Mouse (Mus musculus): ENCODE measurements around the gene 4931409K22Rik. TPM values are rescaled to one million over a fixed set of nuclear protein-coding genes. Genes with fewer than 3 reads are reported as not detected.

4931409K22Rik gene
- 0.14 TPM in 1 of 2 replicates, not detected in the other for polyA plus RNA-seq (2014; fragmentation: Nextera tagmentation; extraction: Ambion mirVana)

- no peak for ATAC-seq (ENCODE audit: low FRiP score)
- DNase-seq (ENCODE audit: low spot score), result no peak
- Histone ChIP-seq H3K27ac (ENCODE audit: low read depth, low read length) (no peak within 1 kb of the TSS), H3K36me3 (ENCODE audit: control insufficient read depth, insufficient read depth, low read length) (no peaks in the 10 kb centered on the region), H3K4me1 (replicated peaks; ENCODE audit: control insufficient read depth, insufficient read depth, low read length) (no peaks in the 10 kb centered on the region), H3K27me3 (ENCODE audit: control insufficient read depth, insufficient read depth, low read length) (no peaks in the 10 kb centered on the region), H3K4me3 (ENCODE audit: low read depth, low read length) (no peak within 1 kb of the TSS), H3K9ac (ENCODE audit: low read depth, low read length) (no peak within 1 kb of the TSS), H3K9me3 (ENCODE audit: control insufficient read depth, low read length) (no peaks in the 10 kb centered on the region), H3K4me2 (replicated peaks; ENCODE audit: low read depth, low read length) (no peak within 1 kb of the TSS)
- WGBS, result 78% methylated on average over 2 of the region's 2 CpGs
Measured at GRCm38 (mm10) chr5:24556709-24557108, at the start of gene 4931409K22Rik. Gene 4931409K22Rik, minus strand, starts transcription at chr5:24556809.

- ATAC-seq (ENCODE audit: low FRiP score) (no peak), DNase-seq (ENCODE audit: low spot score) (no peak)
- WGBS, result 15% methylated on average over 14 of the region's 14 CpGs
- Histone ChIP-seq H3K27me3 (ENCODE audit: control insufficient read depth, insufficient read depth, low read length) (no peaks in the 10 kb centered on the region), H3K27ac (ENCODE audit: low read depth, low read length) (peak overlapping the region; percentile 97), H3K4me1 (replicated peaks; ENCODE audit: control insufficient read depth, insufficient read depth, low read length) (peaks cover 28% of the 10 kb centered on the region), H3K9ac (ENCODE audit: low read depth, low read length) (peak overlapping the region; percentile 81), H3K9me3 (ENCODE audit: control insufficient read depth, low read length) (no peaks in the 10 kb centered on the region), H3K36me3 (ENCODE audit: control insufficient read depth, insufficient read depth, low read length) (no peaks in the 10 kb centered on the region), H3K4me2 (replicated peaks; ENCODE audit: low read depth, low read length) (peak overlapping the region; percentile 56), H3K4me3 (ENCODE audit: low read depth, low read length) (peak overlapping the region; percentile 46; the same call in 1 of the 2 replicates)
Measured at GRCm38 (mm10) chr5:24605980-24606665, 49.5 kb upstream of the 4931409K22Rik start.

- WGBS, result 9% methylated on average over 6 of the region's 6 CpGs
Measured at GRCm38 (mm10) chr5:24605321-24605979, 48.8 kb upstream of the 4931409K22Rik start.

GRCm38 (mm10) chr5:24604656-24605100 lies 48.1 kb upstream of the 4931409K22Rik start:
- 0% methylated on average over 45 of the region's 46 CpGs for WGBS

More at GRCm38 (mm10) chr5:24605321-24605979, 48.8 kb upstream of the 4931409K22Rik start:
- Histone ChIP-seq H3K4me2 (replicated peaks; ENCODE audit: low read depth, low read length) (peak overlapping the region; percentile 56), H3K36me3 (ENCODE audit: control insufficient read depth, insufficient read depth, low read length) (no peaks in the 10 kb centered on the region), H3K9ac (ENCODE audit: low read depth, low read length) (peak overlapping the region; percentile 81), H3K27me3 (ENCODE audit: control insufficient read depth, insufficient read depth, low read length) (0 out of 2 replicates have a peak, but pooled peaks cover 2% of the 10 kb centered on the region), H3K9me3 (ENCODE audit: control insufficient read depth, low read length) (no peaks in the 10 kb centered on the region), H3K4me1 (replicated peaks; ENCODE audit: control insufficient read depth, insufficient read depth, low read length) (peaks cover 33% of the 10 kb centered on the region), H3K4me3 (ENCODE audit: low read depth, low read length) (peak overlapping the region; percentile 46), H3K27ac (ENCODE audit: low read depth, low read length) (peak overlapping the region; percentile 97)
- no peak for ATAC-seq (ENCODE audit: low FRiP score)
- peak; percentile 61 for DNase-seq (ENCODE audit: low spot score)

GRCm38 (mm10) chr5:24604080-24604655 lies 47.6 kb upstream of the 4931409K22Rik start:
- peaks cover 33% of the 10 kb centered on the region for H3K4me1 ChIP-seq (replicated peaks; ENCODE audit: control insufficient read depth, insufficient read depth, low read length)
- peak overlapping the region; percentile 97 for H3K27ac ChIP-seq (ENCODE audit: low read depth, low read length)
- no peaks in the 10 kb centered on the region for H3K36me3 ChIP-seq (ENCODE audit: control insufficient read depth, insufficient read depth, low read length)
- WGBS, result 16% methylated on average over 12 of the region's 12 CpGs
- DNase-seq (ENCODE audit: low spot score), result no peak
- no peaks in the 10 kb centered on the region for H3K9me3 ChIP-seq (ENCODE audit: control insufficient read depth, low read length)
- H3K4me3 ChIP-seq (ENCODE audit: low read depth, low read length), result peak overlapping the region; percentile 46
- peak; percentile 18; the same call in 1 of the 2 replicates for ATAC-seq (ENCODE audit: low FRiP score)
- peak overlapping the region; percentile 56 for H3K4me2 ChIP-seq (replicated peaks; ENCODE audit: low read depth, low read length)
- H3K27me3 ChIP-seq (ENCODE audit: control insufficient read depth, insufficient read depth, low read length), result peaks cover 7% of the 10 kb centered on the region; the same call in 1 of the 2 replicates
- peak overlapping the region; percentile 81 for H3K9ac ChIP-seq (ENCODE audit: low read depth, low read length)

More at GRCm38 (mm10) chr5:24604656-24605100, 48.1 kb upstream of the 4931409K22Rik start:
- peak overlapping the region; percentile 81 for H3K9ac ChIP-seq (ENCODE audit: low read depth, low read length)
- H3K27me3 ChIP-seq (ENCODE audit: control insufficient read depth, insufficient read depth, low read length), result peaks cover 5% of the 10 kb centered on the region; the same call in 1 of the 2 replicates
- no peaks in the 10 kb centered on the region for H3K36me3 ChIP-seq (ENCODE audit: control insufficient read depth, insufficient read depth, low read length)
- DNase-seq (ENCODE audit: low spot score) (peak; percentile 91), ATAC-seq (ENCODE audit: low FRiP score) (peak; percentile 80)
- peak overlapping the region; percentile 46 for H3K4me3 ChIP-seq (ENCODE audit: low read depth, low read length)
- peak overlapping the region; percentile 97 for H3K27ac ChIP-seq (ENCODE audit: low read depth, low read length)
- peaks cover 33% of the 10 kb centered on the region for H3K4me1 ChIP-seq (replicated peaks; ENCODE audit: control insufficient read depth, insufficient read depth, low read length)
- H3K4me2 ChIP-seq (replicated peaks; ENCODE audit: low read depth, low read length), result peak overlapping the region; percentile 56
- H3K9me3 ChIP-seq (ENCODE audit: control insufficient read depth, low read length), result no peaks in the 10 kb centered on the region

- peak overlapping the region; percentile 95 for H3K4me2 ChIP-seq (replicated peaks; ENCODE audit: low read depth, low read length)
- no peak for DNase-seq (ENCODE audit: low spot score)
- no peaks in the 10 kb centered on the region for H3K9me3 ChIP-seq (ENCODE audit: control insufficient read depth, low read length)
- no peaks in the 10 kb centered on the region for H3K36me3 ChIP-seq (ENCODE audit: control insufficient read depth, insufficient read depth, low read length)
- ATAC-seq (ENCODE audit: low FRiP score), result no peak
- WGBS, result 54% methylated on average over 8 of the region's 8 CpGs
- 0 out of 2 replicates have a peak overlapping the region, but pooled peaks have one; percentile 48 for H3K4me3 ChIP-seq (ENCODE audit: low read depth, low read length)
- H3K27ac ChIP-seq (ENCODE audit: low read depth, low read length), result peak overlapping the region; percentile 97
- peaks cover 7% of the 10 kb centered on the region for H3K27me3 ChIP-seq (ENCODE audit: control insufficient read depth, insufficient read depth, low read length)
- peaks cover 39% of the 10 kb centered on the region for H3K4me1 ChIP-seq (replicated peaks; ENCODE audit: control insufficient read depth, insufficient read depth, low read length)
- H3K9ac ChIP-seq (ENCODE audit: low read depth, low read length), result peak overlapping the region; percentile 81
Measured at GRCm38 (mm10) chr5:24603431-24604010, 46.9 kb upstream of the 4931409K22Rik start.

GRCm38 (mm10) chr5:24602751-24603343 lies 46.2 kb upstream of the 4931409K22Rik start:
- H3K4me1 ChIP-seq (replicated peaks; ENCODE audit: control insufficient read depth, insufficient read depth, low read length), result peaks cover 45% of the 10 kb centered on the region
- ATAC-seq (ENCODE audit: low FRiP score), result peak; percentile 36
- peak overlapping the region; percentile 48 for H3K4me3 ChIP-seq (ENCODE audit: low read depth, low read length)
- peak; percentile 83 for DNase-seq (ENCODE audit: low spot score)
- peak overlapping the region; percentile 97 for H3K27ac ChIP-seq (ENCODE audit: low read depth, low read length)
- no peaks in the 10 kb centered on the region for H3K36me3 ChIP-seq (ENCODE audit: control insufficient read depth, insufficient read depth, low read length)
- peaks cover 7% of the 10 kb centered on the region for H3K27me3 ChIP-seq (ENCODE audit: control insufficient read depth, insufficient read depth, low read length)
- peak overlapping the region; percentile 87 for H3K9ac ChIP-seq (ENCODE audit: low read depth, low read length)
- WGBS, result 0% methylated on average over 16 of the region's 16 CpGs
- H3K9me3 ChIP-seq (ENCODE audit: control insufficient read depth, low read length), result no peaks in the 10 kb centered on the region
- H3K4me2 ChIP-seq (replicated peaks; ENCODE audit: low read depth, low read length), result peak overlapping the region; percentile 95

Data from hindbrain, embryonic 11.5 days (tissue).